Mouse (Mus musculus): ENCODE measurements around the gene Chic2.

DNA sequence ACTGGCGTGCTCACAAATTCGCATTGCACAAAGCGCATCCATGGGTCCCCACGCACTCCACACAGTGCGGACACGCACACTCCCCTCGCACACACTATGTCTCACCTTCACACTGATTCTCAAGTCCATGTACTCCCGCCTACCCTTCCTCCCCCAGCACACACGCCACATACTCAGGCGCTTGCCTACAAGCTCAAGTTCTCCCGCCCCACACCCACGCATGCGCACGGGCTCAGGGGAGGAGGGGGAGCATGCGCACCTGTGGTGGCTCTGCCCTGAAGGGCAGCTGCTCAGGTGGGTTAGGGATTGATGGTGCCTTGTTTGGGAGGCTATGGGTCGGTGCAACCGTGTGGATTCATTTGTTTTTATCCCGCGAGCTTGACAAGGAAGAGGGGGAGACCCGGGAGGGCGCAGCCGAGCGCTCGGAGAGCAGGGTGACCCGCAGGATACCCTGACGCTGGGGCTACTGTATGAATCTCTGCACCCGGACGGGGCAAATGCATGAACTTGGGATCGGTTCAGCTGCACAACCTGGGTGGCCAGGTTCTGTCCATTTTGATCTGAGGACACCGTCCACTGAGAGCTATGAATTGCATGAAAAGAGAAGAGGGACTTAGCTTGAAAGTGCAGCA, 22.7 kb upstream of the Chic2 start:
- TF ChIP-seq HCFC1 (IDR thresholded peaks at IDR 0.05; ENCODE audit: borderline replicate concordance, insufficient read depth, low read length), result no peak
- TF ChIP-seq ZNF384 (IDR thresholded peaks at IDR 0.05; ENCODE audit: low read depth, low read length), result no peak
- TF ChIP-seq MAFK (IDR thresholded peaks at IDR 0.05; ENCODE audit: insufficient read depth, low read depth, low read length), result no peak
- TF ChIP-seq CHD2 (IDR thresholded peaks at IDR 0.05; ENCODE audit: low read depth, low read length), result no peak

All from ES-E14 (cell line).